Mouse (Mus musculus): ENCODE data around the gene Crisp4.

Gene Crisp4

GRCm38 (mm10) chr1:18145802-18146201, at the start of gene Crisp4:
Gene Crisp4 (minus strand): TSS chr1:18145902.
- DNase-seq (ENCODE audit: low spot score in 2 of 2): no peak

GRCm38 (mm10) chr1:18191719-18192118, 46.0 kb upstream of the Crisp4 start:
- DNase-seq (ENCODE audit: low spot score in 2 of 2): no peak

GRCm38 (mm10) chr1:18190714-18191712, 45.3 kb upstream of the Crisp4 start:
- no peak for DNase-seq (ENCODE audit: low spot score in 2 of 2)

GRCm38 (mm10) chr1:18181167-18181566, 35.5 kb upstream of the Crisp4 start:
- DNase-seq (ENCODE audit: low spot score in 2 of 2): no peak

GRCm38 (mm10) chr1:18170573-18170972, 24.9 kb upstream of the Crisp4 start:
- DNase-seq (ENCODE audit: low spot score in 2 of 2): no peak

GRCm38 (mm10) chr1:18168261-18168660, 22.6 kb upstream of the Crisp4 start:
- no peak for DNase-seq (ENCODE audit: low spot score in 2 of 2)

- no peak for DNase-seq (ENCODE audit: low spot score in 2 of 2)
Observed at GRCm38 (mm10) chr1:18159082-18159481, 13.4 kb upstream of the Crisp4 start.

- no peak for DNase-seq (ENCODE audit: low spot score in 2 of 2)
Observed at GRCm38 (mm10) chr1:18148211-18148610, 2.5 kb upstream of the Crisp4 start.

- DNase-seq (ENCODE audit: low spot score in 2 of 2): no peak
Observed at GRCm38 (mm10) chr1:18131691-18132090, 14.0 kb downstream of the Crisp4 start.

GRCm38 (mm10) chr1:18129983-18130382, 15.7 kb downstream of the Crisp4 start:
- DNase-seq (ENCODE audit: low spot score in 2 of 2): no peak

- DNase-seq (ENCODE audit: low spot score in 2 of 2): no peak
Observed at GRCm38 (mm10) chr1:18106720-18107355, 38.9 kb downstream of the Crisp4 start.

- DNase-seq (ENCODE audit: low spot score in 2 of 2): no peak
Observed at GRCm38 (mm10) chr1:18105866-18106529, 39.7 kb downstream of the Crisp4 start.

GRCm38 (mm10) chr1:18105029-18105865, 40.5 kb downstream of the Crisp4 start:
- DNase-seq (ENCODE audit: low spot score in 2 of 2): no peak
